Mouse (Mus musculus): ENCODE measurements at regions not wholly inside any gene's neighbourhood (a gene's known extent, or its start where the extent isn't known, plus 50 kb on each side); places are given as distances from the start of the nearest gene placed in this dataset.

- in situ Hi-C loops (cut with MboI; ENCODE audit: low sequenced_read_pairs in 2 of 2, unreplicated experiment in 2 of 2), result no loop called here
- no peak overlapping the region for H3K27ac ChIP-seq (ENCODE audit: insufficient read depth, low read depth, low read length, poor library complexity, severe bottlenecking)
- no peak for DNase-seq (ENCODE audit: low read depth, low spot score)
- no peak overlapping the region for H3K9ac ChIP-seq (ENCODE audit: insufficient read depth, low read depth, low read length, poor library complexity, severe bottlenecking)
- no peaks in the 10 kb centered on the region for H3K9me3 ChIP-seq (ENCODE audit: control insufficient read depth, insufficient read depth, low read depth, low read length)
- no peak overlapping the region for H3K4me3 ChIP-seq (ENCODE audit: insufficient read depth in 1 of 2, low read depth in 1 of 2, low read length in 2 of 2, poor library complexity in 1 of 2, severe bottlenecking in 1 of 2)
- H3K36me3 ChIP-seq (ENCODE audit: control insufficient read depth, insufficient read depth, low read length, poor library complexity, severe bottlenecking), result no peaks in the 10 kb centered on the region
- H3K4me1 ChIP-seq (ENCODE audit: control insufficient read depth in 2 of 2, insufficient read depth in 2 of 2, low read length in 2 of 2, poor library complexity in 1 of 2), result no peaks in the 10 kb centered on the region
- TF ChIP-seq HCFC1 (IDR thresholded peaks at IDR 0.05; ENCODE audit: borderline replicate concordance, insufficient read depth, low read length) (no peak), CHD2 (IDR thresholded peaks at IDR 0.05; ENCODE audit: low read depth, low read length) (no peak), MAFK (IDR thresholded peaks at IDR 0.05; ENCODE audit: insufficient read depth, low read depth, low read length) (no peak), ZNF384 (IDR thresholded peaks at IDR 0.05; ENCODE audit: low read depth, low read length) (no peak), ZC3H11A (IDR thresholded peaks at IDR 0.05; ENCODE audit: borderline replicate concordance, low read depth, low read length) (no peak)
Measured at GRCm38 (mm10) chr1:183954086-183954485, 59.0 kb upstream of the Dusp10 start.

GRCm38 (mm10) chr1:183956391-183956790 lies 56.7 kb upstream of the Dusp10 start:
- no peak overlapping the region for H3K4me3 ChIP-seq (ENCODE audit: insufficient read depth in 1 of 2, low read depth in 1 of 2, low read length in 2 of 2, poor library complexity in 1 of 2, severe bottlenecking in 1 of 2)

GRCm38 (mm10) chr1:183961383-183961782 lies 51.7 kb upstream of the Dusp10 start:
- Histone ChIP-seq H3K9me3 (ENCODE audit: control insufficient read depth, insufficient read depth, low read depth, low read length) (no peaks in the 10 kb centered on the region), H3K9ac (ENCODE audit: insufficient read depth, low read depth, low read length, poor library complexity, severe bottlenecking) (no peak overlapping the region), H3K27ac (ENCODE audit: insufficient read depth, low read depth, low read length, poor library complexity, severe bottlenecking) (no peak overlapping the region), H3K4me1 (ENCODE audit: control insufficient read depth in 2 of 2, insufficient read depth in 2 of 2, low read length in 2 of 2, poor library complexity in 1 of 2) (no peaks in the 10 kb centered on the region), H3K4me3 (ENCODE audit: insufficient read depth in 1 of 2, low read depth in 1 of 2, low read length in 2 of 2, poor library complexity in 1 of 2, severe bottlenecking in 1 of 2) (no peak overlapping the region), H3K36me3 (ENCODE audit: control insufficient read depth, insufficient read depth, low read length, poor library complexity, severe bottlenecking) (no peaks in the 10 kb centered on the region)
- no peak for DNase-seq (ENCODE audit: low read depth, low spot score)
- TF ChIP-seq HCFC1 (IDR thresholded peaks at IDR 0.05; ENCODE audit: borderline replicate concordance, insufficient read depth, low read length) (no peak), CHD2 (IDR thresholded peaks at IDR 0.05; ENCODE audit: low read depth, low read length) (no peak), ZNF384 (IDR thresholded peaks at IDR 0.05; ENCODE audit: low read depth, low read length) (no peak), MAFK (IDR thresholded peaks at IDR 0.05; ENCODE audit: insufficient read depth, low read depth, low read length) (no peak), ZC3H11A (IDR thresholded peaks at IDR 0.05; ENCODE audit: borderline replicate concordance, low read depth, low read length) (no peak)
- in situ Hi-C loops (cut with MboI; ENCODE audit: low sequenced_read_pairs in 2 of 2, unreplicated experiment in 2 of 2), result no loop called here

More at GRCm38 (mm10) chr1:183956391-183956790, 56.7 kb upstream of the Dusp10 start:
- Histone ChIP-seq H3K36me3 (ENCODE audit: control insufficient read depth, insufficient read depth, low read length, poor library complexity, severe bottlenecking) (no peaks in the 10 kb centered on the region), H3K4me1 (ENCODE audit: control insufficient read depth in 2 of 2, insufficient read depth in 2 of 2, low read length in 2 of 2, poor library complexity in 1 of 2) (no peaks in the 10 kb centered on the region), H3K9ac (ENCODE audit: insufficient read depth, low read depth, low read length, poor library complexity, severe bottlenecking) (no peak overlapping the region), H3K27ac (ENCODE audit: insufficient read depth, low read depth, low read length, poor library complexity, severe bottlenecking) (no peak overlapping the region), H3K9me3 (ENCODE audit: control insufficient read depth, insufficient read depth, low read depth, low read length) (no peaks in the 10 kb centered on the region)
- TF ChIP-seq ZC3H11A (IDR thresholded peaks at IDR 0.05; ENCODE audit: borderline replicate concordance, low read depth, low read length) (no peak), HCFC1 (IDR thresholded peaks at IDR 0.05; ENCODE audit: borderline replicate concordance, insufficient read depth, low read length) (no peak), ZNF384 (IDR thresholded peaks at IDR 0.05; ENCODE audit: low read depth, low read length) (no peak), MAFK (IDR thresholded peaks at IDR 0.05; ENCODE audit: insufficient read depth, low read depth, low read length) (no peak), CHD2 (IDR thresholded peaks at IDR 0.05; ENCODE audit: low read depth, low read length) (no peak)
- in situ Hi-C loops (cut with MboI; ENCODE audit: low sequenced_read_pairs in 2 of 2, unreplicated experiment in 2 of 2), result no loop called here
- no peak for DNase-seq (ENCODE audit: low read depth, low spot score)

GRCm38 (mm10) chr1:183962486-183962885 lies 50.6 kb upstream of the Dusp10 start:
- no peak overlapping the region for H3K27ac ChIP-seq (ENCODE audit: insufficient read depth, low read depth, low read length, poor library complexity, severe bottlenecking)
- DNase-seq (ENCODE audit: low read depth, low spot score), result no peak
- no peaks in the 10 kb centered on the region for H3K36me3 ChIP-seq (ENCODE audit: control insufficient read depth, insufficient read depth, low read length, poor library complexity, severe bottlenecking)
- no peaks in the 10 kb centered on the region for H3K9me3 ChIP-seq (ENCODE audit: control insufficient read depth, insufficient read depth, low read depth, low read length)
- H3K4me3 ChIP-seq (ENCODE audit: insufficient read depth in 1 of 2, low read depth in 1 of 2, low read length in 2 of 2, poor library complexity in 1 of 2, severe bottlenecking in 1 of 2), result no peak overlapping the region
- in situ Hi-C loops (cut with MboI; ENCODE audit: low sequenced_read_pairs in 2 of 2, unreplicated experiment in 2 of 2), result no loop called here
- H3K4me1 ChIP-seq (ENCODE audit: control insufficient read depth in 2 of 2, insufficient read depth in 2 of 2, low read length in 2 of 2, poor library complexity in 1 of 2), result no peaks in the 10 kb centered on the region
- H3K9ac ChIP-seq (ENCODE audit: insufficient read depth, low read depth, low read length, poor library complexity, severe bottlenecking), result no peak overlapping the region
- no peak for TF ChIP-seq ZC3H11A (IDR thresholded peaks at IDR 0.05; ENCODE audit: borderline replicate concordance, low read depth, low read length)
- TF ChIP-seq CHD2 (IDR thresholded peaks at IDR 0.05; ENCODE audit: low read depth, low read length), result no peak
- TF ChIP-seq HCFC1 (IDR thresholded peaks at IDR 0.05; ENCODE audit: borderline replicate concordance, insufficient read depth, low read length), result no peak
- TF ChIP-seq MAFK (IDR thresholded peaks at IDR 0.05; ENCODE audit: insufficient read depth, low read depth, low read length), result no peak
- TF ChIP-seq ZNF384 (IDR thresholded peaks at IDR 0.05; ENCODE audit: low read depth, low read length), result no peak

- Histone ChIP-seq H3K4me1 (ENCODE audit: control insufficient read depth in 2 of 2, insufficient read depth in 2 of 2, low read length in 2 of 2, poor library complexity in 1 of 2) (no peaks in the 10 kb centered on the region), H3K36me3 (ENCODE audit: control insufficient read depth, insufficient read depth, low read length, poor library complexity, severe bottlenecking) (no peaks in the 10 kb centered on the region), H3K9me3 (ENCODE audit: control insufficient read depth, insufficient read depth, low read depth, low read length) (no peaks in the 10 kb centered on the region), H3K4me3 (ENCODE audit: insufficient read depth in 1 of 2, low read depth in 1 of 2, low read length in 2 of 2, poor library complexity in 1 of 2, severe bottlenecking in 1 of 2) (no peak overlapping the region), H3K9ac (ENCODE audit: insufficient read depth, low read depth, low read length, poor library complexity, severe bottlenecking) (no peak overlapping the region), H3K27ac (ENCODE audit: insufficient read depth, low read depth, low read length, poor library complexity, severe bottlenecking) (no peak overlapping the region)
- no peak for DNase-seq (ENCODE audit: low read depth, low spot score)
- in situ Hi-C loops (cut with MboI; ENCODE audit: low sequenced_read_pairs in 2 of 2, unreplicated experiment in 2 of 2), result no loop called here
- TF ChIP-seq ZC3H11A (IDR thresholded peaks at IDR 0.05; ENCODE audit: borderline replicate concordance, low read depth, low read length) (no peak), HCFC1 (IDR thresholded peaks at IDR 0.05; ENCODE audit: borderline replicate concordance, insufficient read depth, low read length) (no peak), ZNF384 (IDR thresholded peaks at IDR 0.05; ENCODE audit: low read depth, low read length) (no peak), CHD2 (IDR thresholded peaks at IDR 0.05; ENCODE audit: low read depth, low read length) (no peak), MAFK (IDR thresholded peaks at IDR 0.05; ENCODE audit: insufficient read depth, low read depth, low read length) (no peak)
Measured at GRCm38 (mm10) chr1:183963286-183963685, 49.8 kb upstream of the Dusp10 start.

All from ES-E14 (cell line).